Mouse (Mus musculus) monocyte, adult 5-6 weeks (primary cell): ENCODE measurements around the gene Pex10. TPM values are rescaled to one million over a fixed set of nuclear protein-coding genes. Genes with fewer than 3 reads are reported as not detected.
"Not testable (repeated sequence)": the region's sequence is repeated elsewhere in the genome, so short reads cannot be mapped to it uniquely, and the experiment has no call there.

Experiments used
- ATAC-seq: fragments of 153-309, 156-312 bp; replicated peaks from 2 replicates; pipeline ENCODE4 v1.8.0; 2017; ENCODE audit warnings: mild to moderate bottlenecking; ENCODE audit not compliant: low TSS enrichment, insufficient number of reproducible peaks, severe bottlenecking, poor library complexity, low FRiP score
- total RNA-seq: library from RNA; stranded (forward); fragments of 200-1000, 200-491, 200-594 nt; gene quantifications from 3 replicates; pipeline ENCODE4 v1.2.3, GENCODE M21; 2017

Gene Pex10
- total RNA-seq, 1 experiment from 2014 or later = 1.6 TPM

- ATAC-seq = no peak
These were observed 10.1 kb upstream of the Pex10 start, which contains the start of gene Plch2 for GRCm38 (mm10) chr4:155056724-155057123. Gene Plch2 (minus strand): TSS chr4:155056784.

GRCm38 (mm10) chr4:155058325-155058724, 8.5 kb upstream of the Pex10 start:
- no peak for ATAC-seq

GRCm38 (mm10) chr4:155063895-155064294, 2.9 kb upstream of the Pex10 start:
- ATAC-seq = no peak

GRCm38 (mm10) chr4:155064474-155064873, 2.3 kb upstream of the Pex10 start:
- ATAC-seq = no peak

- peak; percentile 29; the same call in 1 of the 2 replicates for ATAC-seq
These were observed 614 bp upstream of the Pex10 start for GRCm38 (mm10) chr4:155065970-155066833.

GRCm38 (mm10) chr4:155068357-155068972, 1.6 kb downstream of the Pex10 start:
- ATAC-seq = no peak

GRCm38 (mm10) chr4:155069191-155069590, 2.4 kb downstream of the Pex10 start:
- ATAC-seq = no peak

GRCm38 (mm10) chr4:155070199-155070598, 3.4 kb downstream of the Pex10 start:
- no peak for ATAC-seq

GRCm38 (mm10) chr4:155070921-155071320, 4.1 kb downstream of the Pex10 start:
- no peak for ATAC-seq

- ATAC-seq = no peak
These were observed 7.6 kb downstream of the Pex10 start for GRCm38 (mm10) chr4:155074418-155074817.

- ATAC-seq = no peak
These were observed 8.3 kb downstream of the Pex10 start for GRCm38 (mm10) chr4:155075137-155075536.

- no peak for ATAC-seq
These were observed 9.0 kb downstream of the Pex10 start for GRCm38 (mm10) chr4:155075813-155076212.

- no peak for ATAC-seq
These were observed 9.9 kb downstream of the Pex10 start for GRCm38 (mm10) chr4:155076677-155077076.

- ATAC-seq = not testable (repeated sequence)
These were observed 12.0 kb downstream of the Pex10 start for GRCm38 (mm10) chr4:155078808-155079207.

GRCm38 (mm10) chr4:155079666-155080065, 12.8 kb downstream of the Pex10 start:
- no peak for ATAC-seq

- ATAC-seq = no peak
These were observed 16.7 kb downstream of the Pex10 start for GRCm38 (mm10) chr4:155083553-155083952.

GRCm38 (mm10) chr4:155084351-155084750, 17.5 kb downstream of the Pex10 start:
- ATAC-seq = no peak

GRCm38 (mm10) chr4:155085206-155086107, 18.6 kb downstream of the Pex10 start:
- ATAC-seq = no peak
